Mouse (Mus musculus) kidney, adult 11 months (tissue): ENCODE results near the gene Gm13420.
"Not testable (repeated sequence)": the region's sequence is repeated elsewhere in the genome, so short reads cannot be mapped to it uniquely, and the experiment has no call there.

Experiments used
- DNase-seq: peaks from one replicate; pipeline ENCODE4 v3.0.0; 2022

Gene Gm13420

GRCm38 (mm10) chr2:29751497-29751896, at the start of gene Gm13420:
TSS of gene Gm13420 (minus strand) at chr2:29751685.
- DNase-seq, result peak; percentile 80

- DNase-seq, result no peak
These were observed 41.4 kb upstream of the Gm13420 start for GRCm38 (mm10) chr2:29792772-29793487.

GRCm38 (mm10) chr2:29787937-29788681, 36.6 kb upstream of the Gm13420 start, which contains the start of gene Trub2:
TSS of gene Trub2 (minus strand) at chr2:29788502.
- peak; percentile 87 for DNase-seq

GRCm38 (mm10) chr2:29787104-29787917, 35.8 kb upstream of the Gm13420 start, which contains the start of gene Coq4:
TSS of gene Coq4 (plus strand) at chr2:29787493.
- DNase-seq, result peak; percentile 92

- no peak for DNase-seq
These were observed 32.8 kb upstream of the Gm13420 start for GRCm38 (mm10) chr2:29784290-29784689.

- not testable (repeated sequence) for DNase-seq
These were observed 29.8 kb upstream of the Gm13420 start for GRCm38 (mm10) chr2:29781256-29781655.

GRCm38 (mm10) chr2:29773323-29773722, 21.8 kb upstream of the Gm13420 start:
- no peak for DNase-seq

GRCm38 (mm10) chr2:29771611-29772461, 20.4 kb upstream of the Gm13420 start:
- DNase-seq, result no peak

GRCm38 (mm10) chr2:29770162-29770561, 18.7 kb upstream of the Gm13420 start:
- no peak for DNase-seq

GRCm38 (mm10) chr2:29768901-29769300, 17.4 kb upstream of the Gm13420 start:
- DNase-seq, result no peak

GRCm38 (mm10) chr2:29767976-29768709, 16.7 kb upstream of the Gm13420 start:
- DNase-seq, result peak; percentile 75

- peak; percentile 49 for DNase-seq
These were observed 13.3 kb upstream of the Gm13420 start for GRCm38 (mm10) chr2:29764831-29765230.

GRCm38 (mm10) chr2:29755693-29756092, 4.2 kb upstream of the Gm13420 start:
- DNase-seq, result no peak

GRCm38 (mm10) chr2:29752397-29752796, 912 bp upstream of the Gm13420 start:
- DNase-seq, result no peak

GRCm38 (mm10) chr2:29748499-29748898, 3.0 kb downstream of the Gm13420 start:
- DNase-seq, result no peak

GRCm38 (mm10) chr2:29747852-29748251, 3.6 kb downstream of the Gm13420 start:
- no peak for DNase-seq

GRCm38 (mm10) chr2:29747188-29747782, 4.2 kb downstream of the Gm13420 start:
- DNase-seq, result no peak

- peak; percentile 64 for DNase-seq
These were observed 7.2 kb downstream of the Gm13420 start for GRCm38 (mm10) chr2:29744256-29744655.

GRCm38 (mm10) chr2:29741207-29741606, 10.3 kb downstream of the Gm13420 start:
- DNase-seq, result no peak

- no peak for DNase-seq
These were observed 12.1 kb downstream of the Gm13420 start for GRCm38 (mm10) chr2:29739368-29739767.

- DNase-seq, result no peak
These were observed 12.7 kb downstream of the Gm13420 start for GRCm38 (mm10) chr2:29738799-29739198.
